Mouse (Mus musculus): ENCODE results near the gene Zbtb8a. TPM values are rescaled to one million over a fixed set of nuclear protein-coding genes. Genes with fewer than 3 reads are reported as not detected.
A peak's percentile ranks its signal among the peaks of the same experiment; 100 is the strongest.

Gene Zbtb8a
- polyA plus RNA-seq, 1 experiment from 2014 or later = 17.8 TPM

DNA sequence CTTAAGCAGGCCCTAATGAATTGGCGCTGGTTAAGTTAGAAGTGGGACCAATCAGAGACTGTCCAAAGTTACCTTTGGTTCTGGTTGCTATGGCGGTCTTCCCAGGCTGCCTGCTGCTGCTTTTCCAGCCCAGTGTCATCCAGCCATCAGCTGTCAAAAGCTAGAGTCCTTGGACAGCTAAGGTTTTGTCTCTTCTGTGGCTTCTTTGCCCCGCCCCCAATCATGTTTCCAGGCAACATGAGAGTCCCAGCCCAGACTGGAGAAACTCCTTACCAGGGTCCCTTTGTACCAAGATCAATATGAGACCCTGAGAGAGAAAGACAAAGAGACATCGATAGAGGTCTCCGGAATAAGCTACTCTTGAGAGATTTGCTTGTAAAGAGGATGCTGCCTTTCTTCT is 10.5 kb upstream of the Zbtb8a start:
- Histone ChIP-seq H3K9ac (replicated peaks) (no peak overlapping the region), H3K4me2 (replicated peaks) (no peak overlapping the region), H3K27ac (replicated peaks) (no peak overlapping the region), H3K36me3 (no peaks in the 10 kb centered on the region), H3K4me1 (no peaks in the 10 kb centered on the region), H3K9me3 (no peaks in the 10 kb centered on the region), H3K27me3 (no peaks in the 10 kb centered on the region), H3K4me3 (no peak overlapping the region)
- 66% methylated on average over 5 of the region's 5 CpGs for WGBS
- ATAC-seq (replicated peaks) = no peak

DNA sequence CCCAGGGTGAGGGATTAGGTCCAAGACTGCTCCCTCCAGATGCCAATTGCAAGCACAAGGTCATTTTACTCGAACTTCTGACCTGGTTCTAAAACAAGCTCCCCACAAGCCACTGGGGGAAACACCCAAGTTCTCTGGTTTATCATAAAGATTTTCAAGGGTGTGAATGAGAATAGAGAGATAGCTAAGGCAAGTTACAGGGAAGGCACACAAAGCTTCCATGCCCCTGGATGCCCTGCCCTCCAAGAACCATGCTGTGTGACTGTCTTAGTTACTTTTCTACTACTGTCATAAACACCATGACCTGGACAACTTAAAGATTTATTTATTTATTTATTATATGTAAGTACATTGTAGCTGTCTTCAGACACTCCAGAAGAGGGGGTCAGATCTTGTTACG is 9.1 kb upstream of the Zbtb8a start:
- H3K27me3 ChIP-seq = no peaks in the 10 kb centered on the region
- 87% methylated on average over 2 of the region's 2 CpGs for WGBS
- H3K36me3 ChIP-seq = no peaks in the 10 kb centered on the region
- no peak overlapping the region for H3K4me2 ChIP-seq (replicated peaks)
- no peak overlapping the region for H3K9ac ChIP-seq (replicated peaks)
- H3K9me3 ChIP-seq = no peaks in the 10 kb centered on the region
- ATAC-seq (replicated peaks) = no peak
- H3K4me3 ChIP-seq = no peak overlapping the region
- H3K4me1 ChIP-seq = no peaks in the 10 kb centered on the region
- no peak overlapping the region for H3K27ac ChIP-seq (replicated peaks)

DNA sequence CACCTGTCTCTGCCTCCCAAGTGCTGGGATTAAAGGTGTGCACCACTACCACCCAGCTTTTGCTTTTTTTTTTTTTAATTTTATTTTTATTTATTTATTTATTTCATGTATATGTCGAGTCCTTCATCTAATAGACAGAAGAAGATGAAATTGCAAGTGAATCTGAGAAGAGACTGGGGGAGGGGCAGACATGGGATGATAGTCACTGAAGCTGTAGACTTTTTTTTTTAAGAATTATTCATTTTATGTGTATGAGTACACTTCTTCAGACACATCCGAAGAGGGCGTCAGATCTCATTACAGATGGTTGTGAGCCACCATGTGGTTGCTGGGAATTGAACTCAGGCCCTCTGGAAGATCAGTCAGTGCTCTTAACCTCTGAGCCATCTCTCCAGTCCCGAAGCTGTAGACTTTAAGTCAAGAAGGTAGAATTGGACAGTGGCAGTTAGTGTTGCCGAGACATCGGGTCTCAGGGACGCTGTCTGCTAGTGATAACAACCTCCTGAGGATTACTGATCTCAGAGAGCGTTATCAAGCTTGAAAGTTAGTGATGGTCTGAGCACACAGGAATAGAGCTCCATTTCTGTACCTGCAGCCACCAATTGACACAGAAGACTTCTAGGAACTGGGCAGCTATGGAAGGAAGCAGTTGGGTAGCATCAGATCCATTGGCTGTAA is 8.5 kb upstream of the Zbtb8a start:
- no peaks in the 10 kb centered on the region for H3K9me3 ChIP-seq
- H3K9ac ChIP-seq (replicated peaks) = no peak overlapping the region
- no peaks in the 10 kb centered on the region for H3K27me3 ChIP-seq
- H3K4me1 ChIP-seq = no peaks in the 10 kb centered on the region
- WGBS = 92% methylated on average over 8 of the region's 8 CpGs
- H3K27ac ChIP-seq (replicated peaks) = no peak overlapping the region
- H3K36me3 ChIP-seq = no peaks in the 10 kb centered on the region
- no peak for ATAC-seq (replicated peaks)
- H3K4me3 ChIP-seq = no peak overlapping the region
- no peak overlapping the region for H3K4me2 ChIP-seq (replicated peaks)

DNA sequence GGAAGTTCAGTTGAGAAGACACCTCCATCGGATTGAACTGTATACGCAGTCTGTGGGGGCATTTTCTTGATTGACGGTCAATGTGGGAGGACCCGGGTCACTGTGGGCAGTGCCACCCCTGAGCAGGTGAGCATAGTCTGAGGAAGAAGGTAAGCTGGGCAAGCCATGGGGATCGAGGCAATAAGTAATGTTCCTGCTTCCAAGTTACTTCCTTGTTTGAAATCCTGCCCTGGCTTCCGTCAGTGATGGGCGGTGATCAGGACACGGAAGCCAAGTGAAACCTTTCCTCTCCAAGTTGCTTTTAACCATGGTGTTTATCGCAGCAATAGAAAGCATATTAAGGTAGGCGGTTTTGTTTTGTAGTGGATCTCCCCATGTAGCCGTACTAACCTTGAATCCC is 7.8 kb upstream of the Zbtb8a start:
- Histone ChIP-seq H3K36me3 (no peaks in the 10 kb centered on the region), H3K9me3 (no peaks in the 10 kb centered on the region), H3K4me2 (replicated peaks) (no peak overlapping the region), H3K27me3 (no peaks in the 10 kb centered on the region), H3K4me3 (no peak overlapping the region), H3K9ac (replicated peaks) (no peak overlapping the region), H3K4me1 (no peaks in the 10 kb centered on the region), H3K27ac (replicated peaks) (no peak overlapping the region)
- 91% methylated on average over 11 of the region's 11 CpGs for WGBS
- ATAC-seq (replicated peaks) = no peak

DNA sequence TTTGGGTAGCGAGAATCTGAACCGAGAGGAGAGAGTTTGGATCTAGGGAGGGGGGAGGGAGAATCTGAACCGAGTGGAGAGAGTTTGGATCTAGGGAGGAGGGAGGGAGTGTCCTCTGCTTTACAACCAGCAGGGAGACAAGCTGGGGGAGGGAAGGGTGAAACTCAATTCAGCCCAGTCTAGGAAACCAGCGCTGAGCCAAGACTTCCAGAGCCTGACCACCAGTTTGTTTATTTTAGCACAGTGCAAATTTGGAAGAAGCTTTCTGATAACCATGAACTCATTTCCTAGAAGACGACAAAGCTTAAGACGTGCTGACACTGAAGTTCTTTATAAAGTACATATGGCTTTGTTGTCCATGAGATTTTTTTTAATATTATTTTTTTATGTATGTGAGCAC is 6.5 kb upstream of the Zbtb8a start:
- Histone ChIP-seq H3K27ac (replicated peaks) (no peak overlapping the region), H3K4me3 (no peak overlapping the region), H3K27me3 (no peaks in the 10 kb centered on the region), H3K4me2 (replicated peaks) (no peak overlapping the region), H3K9me3 (no peaks in the 10 kb centered on the region), H3K4me1 (no peaks in the 10 kb centered on the region), H3K36me3 (no peaks in the 10 kb centered on the region), H3K9ac (replicated peaks) (no peak overlapping the region)
- 39% methylated on average over 6 of the region's 6 CpGs for WGBS
- no peak for ATAC-seq (replicated peaks)

DNA sequence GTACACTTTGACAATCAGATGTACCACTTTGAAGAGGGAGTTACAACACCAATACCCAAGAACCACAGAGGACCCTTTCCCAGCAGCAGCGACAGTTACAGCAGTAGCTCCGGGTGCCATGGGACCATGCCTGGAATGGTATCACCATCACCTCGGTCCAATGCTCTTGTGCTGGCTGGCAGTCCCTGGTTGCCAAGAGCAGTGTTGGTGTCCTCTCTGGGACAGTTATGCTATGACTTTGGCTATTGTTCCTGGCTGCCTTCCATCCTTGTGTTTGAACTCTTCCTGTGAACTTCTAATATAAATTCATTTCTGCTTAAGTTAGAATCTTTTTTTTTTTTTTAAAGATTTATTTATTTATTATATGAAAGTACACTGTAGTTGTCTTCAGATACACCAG is 5.7 kb upstream of the Zbtb8a start:
- ATAC-seq (replicated peaks) = no peak
- 93% methylated on average over 3 of the region's 3 CpGs for WGBS

DNA sequence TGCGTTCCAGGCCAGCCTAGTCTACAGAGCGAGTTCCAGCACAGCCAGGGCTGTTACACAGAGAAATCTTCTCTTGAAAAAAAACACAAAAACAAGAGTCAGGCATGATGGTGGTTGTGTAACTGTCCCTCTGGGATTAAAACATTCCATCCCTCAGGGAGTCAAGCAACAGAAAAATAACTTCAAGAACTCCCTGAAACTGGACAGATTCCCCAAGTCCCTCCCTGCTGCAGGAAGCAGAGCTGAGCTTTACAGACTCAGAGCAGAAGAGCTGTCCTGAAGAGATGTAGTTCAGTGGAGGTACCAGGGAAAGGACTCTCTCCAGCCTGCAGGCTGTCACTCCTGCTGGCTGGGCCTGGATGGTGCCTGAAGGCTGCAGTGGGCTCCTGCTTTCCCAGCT is 4.6 kb upstream of the Zbtb8a start:
- H3K4me2 ChIP-seq (replicated peaks) = no peak overlapping the region
- peaks cover 4% of the 10 kb centered on the region; the same call in 1 of the 2 replicates for H3K4me1 ChIP-seq
- no peaks in the 10 kb centered on the region for H3K36me3 ChIP-seq
- H3K9me3 ChIP-seq = no peaks in the 10 kb centered on the region
- no peak overlapping the region for H3K27ac ChIP-seq (replicated peaks)
- WGBS = 92% methylated on average over 2 of the region's 2 CpGs
- no peaks in the 10 kb centered on the region for H3K27me3 ChIP-seq
- no peak overlapping the region for H3K9ac ChIP-seq (replicated peaks)
- no peak overlapping the region for H3K4me3 ChIP-seq
- ATAC-seq (replicated peaks) = no peak

More for the DNA sequence above, 5.7 kb upstream of the Zbtb8a start:
- no peak overlapping the region for H3K4me2 ChIP-seq (replicated peaks)
- H3K9ac ChIP-seq (replicated peaks) = no peak overlapping the region
- no peak overlapping the region for H3K4me3 ChIP-seq
- H3K4me1 ChIP-seq = no peaks in the 10 kb centered on the region
- no peak overlapping the region for H3K27ac ChIP-seq (replicated peaks)
- no peaks in the 10 kb centered on the region for H3K36me3 ChIP-seq
- H3K9me3 ChIP-seq = no peaks in the 10 kb centered on the region
- H3K27me3 ChIP-seq = no peaks in the 10 kb centered on the region

DNA sequence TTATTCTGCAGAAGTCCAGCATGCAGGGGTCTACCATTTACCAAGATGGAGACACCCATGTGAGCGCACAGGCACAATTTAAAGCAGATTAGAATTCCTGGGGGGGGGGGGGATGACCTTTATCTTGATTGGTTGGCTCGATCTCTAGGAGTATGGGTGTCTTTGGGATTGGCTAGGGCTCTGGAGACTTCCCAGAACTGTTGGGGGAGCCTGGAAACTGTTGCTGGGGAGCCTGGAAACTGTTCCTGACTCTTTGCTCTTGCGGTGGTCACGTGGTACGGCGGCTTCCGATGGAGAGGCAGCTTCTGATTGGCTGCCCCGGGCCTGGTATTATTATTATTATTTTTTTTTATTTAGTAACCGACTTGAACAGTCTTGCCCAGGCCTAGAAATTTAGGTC is 4.1 kb upstream of the Zbtb8a start:
- 86% methylated on average over 9 of the region's 9 CpGs for WGBS
- Histone ChIP-seq H3K4me1 (peaks cover 4% of the 10 kb centered on the region; the same call in 1 of the 2 replicates), H3K9me3 (no peaks in the 10 kb centered on the region), H3K4me3 (no peak overlapping the region), H3K27me3 (no peaks in the 10 kb centered on the region), H3K27ac (replicated peaks) (no peak overlapping the region), H3K36me3 (no peaks in the 10 kb centered on the region), H3K9ac (replicated peaks) (no peak overlapping the region), H3K4me2 (replicated peaks) (no peak overlapping the region)
- no peak for ATAC-seq (replicated peaks)

DNA sequence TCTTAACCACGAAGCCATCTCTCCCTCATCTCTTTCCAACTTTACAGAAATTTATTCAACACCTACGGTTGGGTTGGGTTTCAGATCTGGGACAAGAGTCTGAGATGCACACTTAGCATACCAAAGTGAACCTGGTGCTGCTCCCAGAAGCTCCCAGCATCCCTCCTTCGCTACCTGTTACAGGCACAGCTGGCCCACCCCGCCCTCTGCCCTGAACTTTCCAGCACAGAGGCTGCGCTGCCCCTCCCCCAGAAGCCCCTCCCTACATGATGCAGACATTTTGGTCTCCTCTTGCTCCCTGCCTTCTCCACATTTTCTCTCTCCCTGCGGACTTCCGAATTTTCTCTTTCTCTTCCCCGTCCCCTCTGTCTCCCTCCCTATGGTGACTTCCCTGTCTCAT is 3.2 kb upstream of the Zbtb8a start:
- no peaks in the 10 kb centered on the region for H3K9me3 ChIP-seq
- ATAC-seq (replicated peaks) = no peak
- WGBS = 84% methylated on average over 8 of the region's 8 CpGs
- no peak overlapping the region for H3K4me2 ChIP-seq (replicated peaks)
- peaks cover 13% of the 10 kb centered on the region for H3K4me1 ChIP-seq
- H3K27me3 ChIP-seq = no peaks in the 10 kb centered on the region
- no peak overlapping the region for H3K27ac ChIP-seq (replicated peaks)
- no peaks in the 10 kb centered on the region for H3K36me3 ChIP-seq
- no peak overlapping the region for H3K9ac ChIP-seq (replicated peaks)
- no peak overlapping the region for H3K4me3 ChIP-seq

DNA sequence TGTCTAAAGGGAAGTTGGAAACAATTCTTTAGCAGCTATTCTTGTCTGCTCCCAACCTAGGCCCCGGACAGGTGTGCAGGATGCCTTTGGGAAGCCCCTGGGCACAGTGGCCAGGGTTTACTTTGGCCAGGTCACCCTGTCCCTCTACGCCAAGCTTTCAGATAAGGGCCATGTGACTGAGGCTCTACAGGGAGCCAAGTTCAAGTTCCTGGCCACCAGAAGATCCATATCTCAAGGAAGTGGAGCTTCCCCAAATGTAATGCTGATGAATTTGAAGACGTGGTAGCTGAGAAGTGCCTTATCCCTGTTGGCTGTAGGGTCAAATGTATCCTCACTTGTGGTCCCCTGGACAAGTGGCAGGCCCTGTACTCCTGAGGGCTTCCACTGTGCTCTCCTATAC is 1.9 kb upstream of the Zbtb8a start:
- no peaks in the 10 kb centered on the region for H3K36me3 ChIP-seq
- no peak overlapping the region for H3K4me3 ChIP-seq
- peaks cover 20% of the 10 kb centered on the region for H3K4me1 ChIP-seq
- no peak overlapping the region for H3K27ac ChIP-seq (replicated peaks)
- H3K4me2 ChIP-seq (replicated peaks) = no peak overlapping the region
- WGBS = 88% methylated on average over 3 of the region's 3 CpGs
- no peak for ATAC-seq (replicated peaks)
- H3K27me3 ChIP-seq = no peaks in the 10 kb centered on the region
- H3K9ac ChIP-seq (replicated peaks) = no peak overlapping the region
- no peaks in the 10 kb centered on the region for H3K9me3 ChIP-seq

DNA sequence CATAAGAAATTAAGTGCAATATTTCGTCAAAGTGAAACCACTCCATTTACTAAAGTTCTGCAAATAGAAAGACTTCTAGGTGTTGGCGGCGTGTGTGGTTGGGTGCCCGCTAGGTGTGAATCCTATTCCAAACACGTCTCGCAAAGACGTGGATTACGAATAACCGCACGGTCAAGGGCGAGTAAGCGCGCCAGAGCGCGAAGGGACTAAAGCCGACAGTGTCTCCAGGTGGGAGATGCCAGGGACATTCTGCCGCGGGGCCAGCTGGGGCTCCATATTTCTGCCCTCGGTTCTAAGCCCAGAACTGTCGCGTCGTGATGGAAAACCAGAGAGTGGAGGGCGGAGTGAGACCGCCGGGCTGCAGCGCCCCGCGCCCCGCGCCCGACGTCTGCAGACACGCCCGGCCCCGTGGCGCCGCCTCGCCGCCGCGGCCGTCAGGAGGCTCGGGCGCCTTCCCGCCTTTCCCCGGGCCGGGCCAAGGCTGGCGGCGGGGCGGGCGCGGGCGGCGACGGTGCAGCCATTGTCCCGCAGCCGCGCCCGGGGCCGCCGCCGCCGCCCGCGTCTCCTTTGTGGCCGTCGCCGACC is 863 bp downstream of the Zbtb8a start:
- Histone ChIP-seq H3K9ac (replicated peaks) (peak overlapping the region; percentile 64), H3K27me3 (no peaks in the 10 kb centered on the region), H3K27ac (replicated peaks) (peak overlapping the region; percentile 90), H3K4me3 (peak overlapping the region; percentile 87), H3K9me3 (no peaks in the 10 kb centered on the region), H3K36me3 (no peaks in the 10 kb centered on the region), H3K4me2 (replicated peaks) (peak overlapping the region; percentile 69), H3K4me1 (peaks cover 21% of the 10 kb centered on the region)
- under 1% methylated on average over 59 of the region's 68 CpGs for WGBS
- ATAC-seq (replicated peaks) = peak; percentile 74

DNA sequence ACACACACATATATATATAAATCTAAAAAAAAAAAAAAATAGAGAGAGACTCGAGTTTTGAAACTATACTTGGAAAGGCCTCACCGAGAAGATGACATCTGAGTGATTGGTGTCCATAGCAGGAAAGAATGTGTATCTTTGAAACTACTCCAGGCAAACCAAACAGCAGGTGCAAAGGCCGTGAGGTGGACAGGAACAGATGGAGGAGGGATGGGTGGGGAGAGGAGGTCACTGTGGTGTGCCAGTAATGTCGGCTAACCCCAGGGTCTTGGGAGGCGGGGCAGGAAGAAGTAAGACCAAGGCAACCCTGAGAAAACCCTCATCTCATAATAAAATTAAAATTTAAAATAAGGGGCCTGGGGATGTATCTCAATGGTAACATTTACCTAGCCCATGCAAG is 2.1 kb downstream of the Zbtb8a start:
- 64% methylated on average over 5 of the region's 5 CpGs for WGBS
- Histone ChIP-seq H3K4me3 (no peak overlapping the region), H3K27me3 (no peaks in the 10 kb centered on the region), H3K9ac (replicated peaks) (no peak overlapping the region), H3K9me3 (no peaks in the 10 kb centered on the region), H3K27ac (replicated peaks) (no peak overlapping the region), H3K4me1 (peaks cover 21% of the 10 kb centered on the region), H3K4me2 (replicated peaks) (no peak overlapping the region), H3K36me3 (no peaks in the 10 kb centered on the region)
- no peak for ATAC-seq (replicated peaks)

DNA sequence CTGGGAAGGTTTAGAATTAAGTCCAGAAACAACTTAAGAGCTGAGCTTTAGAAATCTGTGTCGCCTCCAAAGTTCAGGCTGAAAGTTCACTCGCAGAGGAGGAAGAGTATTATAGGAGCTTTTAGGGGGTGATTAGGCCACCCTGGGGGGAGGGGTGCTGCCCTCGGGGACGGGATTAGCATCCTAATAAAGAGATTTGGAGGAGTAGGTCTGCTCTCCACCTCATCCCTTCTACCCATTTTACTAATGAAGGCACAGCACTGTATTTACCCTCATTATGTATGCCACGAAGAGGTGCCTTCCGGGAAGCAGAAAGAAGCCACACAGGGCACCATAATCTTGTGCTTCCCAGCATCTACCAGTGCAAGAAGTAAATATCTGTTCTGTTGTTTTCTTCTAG is 2.9 kb downstream of the Zbtb8a start:
- Histone ChIP-seq H3K9me3 (no peaks in the 10 kb centered on the region), H3K27me3 (no peaks in the 10 kb centered on the region), H3K36me3 (no peaks in the 10 kb centered on the region), H3K4me3 (no peak overlapping the region), H3K4me1 (peaks cover 21% of the 10 kb centered on the region), H3K4me2 (replicated peaks) (no peak overlapping the region), H3K27ac (replicated peaks) (no peak overlapping the region), H3K9ac (replicated peaks) (no peak overlapping the region)
- 9% methylated on average over 6 of the region's 6 CpGs for WGBS
- no peak for ATAC-seq (replicated peaks)

Data from forebrain, embryonic 15.5 days (tissue).